ENCODE assay signal across 19 mouse cellular contexts in the genomic region with DNA sequence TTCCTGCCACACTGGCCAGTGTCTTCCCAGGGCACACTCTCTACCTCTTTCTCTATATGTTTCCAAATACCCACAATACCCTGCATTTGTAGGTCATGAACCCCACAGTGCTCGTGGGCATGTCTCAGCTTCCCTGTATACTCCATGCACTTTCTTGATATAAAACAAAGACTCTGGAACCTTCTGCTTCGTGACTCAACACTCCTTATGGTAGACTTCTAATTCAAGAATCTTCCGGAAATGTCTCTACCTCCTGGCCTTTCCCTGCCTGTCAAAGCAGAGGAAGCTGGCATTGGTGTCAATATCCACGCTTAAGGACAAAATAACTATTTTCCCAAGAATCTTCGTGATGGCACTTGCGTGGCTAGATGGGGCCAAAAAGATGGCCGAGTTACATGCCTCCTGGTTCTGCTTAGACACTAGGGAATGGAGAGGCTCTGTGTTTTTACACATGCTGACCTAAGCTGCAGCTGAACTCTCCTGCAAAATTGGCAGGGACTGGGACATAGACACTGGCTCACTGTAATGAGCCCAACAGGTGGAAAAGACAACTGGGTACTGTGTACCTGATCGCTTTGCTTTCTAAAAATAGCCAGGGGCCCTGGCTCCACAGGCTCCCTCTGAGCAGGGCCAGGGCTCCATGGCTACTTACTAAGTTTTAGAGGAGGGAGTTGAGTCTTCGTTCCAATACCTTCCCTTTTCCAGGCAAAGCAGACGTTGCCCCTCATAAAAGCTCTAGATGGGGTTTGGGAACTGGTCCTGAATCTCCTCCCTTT.
DNase-seq lines count a peak whose midpoint lies in the region; ATAC-seq and TF ChIP-seq lines count a peak whose summit lies in the region.
"Had no signal": no experiment of that assay in that cellular context is flagged by ENCODE, and none has a peak within 500 bp of the region (broad histone marks: within the 10 kb centered on the region; RNA-seq: fewer than 3 reads in every experiment).

No protein-coding gene starts in this region.

- intact Hi-C loops in gastrocnemius, postnatal 14 days (cut with DNase I; ENCODE audit: low total_unique reads) = no loop called here

- WGBS in forebrain, embryonic 10.5 days = 92% methylated on average over 10 of the region's 10 CpGs
- WGBS in forebrain, postnatal 0 days = 79% methylated on average over 10 of the region's 10 CpGs
- 77% methylated on average over 10 of the region's 10 CpGs for WGBS in limb, embryonic 13.5 days
- WGBS in limb, embryonic 10.5 days = 89% methylated on average over 10 of the region's 10 CpGs
- WGBS in midbrain, embryonic 13.5 days = 90% methylated on average over 10 of the region's 10 CpGs

- no peak overlapping the region for H3K4me2 ChIP-seq in forebrain, postnatal 0 days (ENCODE audit: low read depth)
- H3K4me2 ChIP-seq in limb, embryonic 13.5 days (replicated peaks) = no peak overlapping the region
- no peak overlapping the region for H3K4me2 ChIP-seq in midbrain, embryonic 13.5 days (replicated peaks)
- H3K4me2 ChIP-seq: embryonic facial prominence, embryonic 12.5 days; forebrain, embryonic 12.5 days; heart, embryonic 11.5 days; heart, embryonic 15.5 days; hindbrain, embryonic 14.5 days had no signal

- no peaks in the 10 kb centered on the region for H3K9me3 ChIP-seq in forebrain, embryonic 10.5 days
- H3K9me3 ChIP-seq in forebrain, postnatal 0 days (ENCODE audit: low read length) = no peaks in the 10 kb centered on the region
- no peaks in the 10 kb centered on the region for H3K9me3 ChIP-seq in limb, embryonic 13.5 days
- H3K9me3 ChIP-seq in limb, embryonic 10.5 days (replicated peaks) = no peaks in the 10 kb centered on the region
- no peaks in the 10 kb centered on the region for H3K9me3 ChIP-seq in midbrain, embryonic 13.5 days
- H3K9me3 ChIP-seq: embryonic facial prominence, embryonic 12.5 days; forebrain, embryonic 12.5 days; heart, embryonic 15.5 days had no signal

- no peak overlapping the region for H3K9ac ChIP-seq in forebrain, postnatal 0 days
- no peak overlapping the region; the same call in 1 of the 2 replicates for H3K9ac ChIP-seq in limb, embryonic 13.5 days
- no peak overlapping the region for H3K9ac ChIP-seq in midbrain, embryonic 13.5 days (replicated peaks)
- H3K9ac ChIP-seq: embryonic facial prominence, embryonic 12.5 days; forebrain, embryonic 12.5 days; heart, embryonic 15.5 days; hindbrain, embryonic 14.5 days had no signal

- DNase-seq in forebrain, embryonic 10.5 days (ENCODE audit: extremely low spot score, low spot score) = no peak
- DNase-seq in forebrain, postnatal 0 days = no peak
- DNase-seq in gastrocnemius, postnatal 25 days = peak; percentile 62
- no peak for DNase-seq in gastrocnemius, postnatal 14 days
- no peak for DNase-seq in limb, embryonic 10.5 days (ENCODE audit: low spot score)
- DNase-seq in skeletal muscle tissue, adult 2 months (ENCODE audit: low read depth, low spot score) = peak; percentile 92
- DNase-seq: B cell, adult 2 months; embryo, embryonic 11 days had no signal

- peak overlapping the region; percentile 30; the same call in 1 of the 2 replicates for H3K27ac ChIP-seq in forebrain, embryonic 10.5 days
- no peak overlapping the region for H3K27ac ChIP-seq in forebrain, postnatal 0 days (ENCODE audit: low read depth, low read length)
- peak overlapping the region; percentile 33; the same call in 1 of the 2 replicates for H3K27ac ChIP-seq in limb, embryonic 13.5 days
- H3K27ac ChIP-seq in limb, embryonic 10.5 days = no peak overlapping the region
- H3K27ac ChIP-seq in midbrain, embryonic 13.5 days = no peak overlapping the region
- H3K27ac ChIP-seq: embryonic facial prominence, embryonic 12.5 days; forebrain, embryonic 12.5 days; heart, adult 2 months; heart, embryonic 15.5 days; hindbrain, embryonic 14.5 days had no signal

- H3K36me3 ChIP-seq in forebrain, embryonic 10.5 days (replicated peaks) = no peaks in the 10 kb centered on the region
- H3K36me3 ChIP-seq in forebrain, postnatal 0 days (ENCODE audit: insufficient read depth) = no peaks in the 10 kb centered on the region
- no peaks in the 10 kb centered on the region for H3K36me3 ChIP-seq in limb, embryonic 13.5 days
- H3K36me3 ChIP-seq in limb, embryonic 10.5 days = no peaks in the 10 kb centered on the region
- no peaks in the 10 kb centered on the region for H3K36me3 ChIP-seq in midbrain, embryonic 13.5 days
- H3K36me3 ChIP-seq: embryonic facial prominence, embryonic 12.5 days; forebrain, embryonic 12.5 days; G1E; heart, embryonic 15.5 days had no signal

- H3K4me1 ChIP-seq in forebrain, embryonic 10.5 days = peaks cover 53% of the 10 kb centered on the region
- peaks cover 26% of the 10 kb centered on the region for H3K4me1 ChIP-seq in forebrain, postnatal 0 days (ENCODE audit: insufficient read depth)
- H3K4me1 ChIP-seq in limb, embryonic 13.5 days = peaks cover 89% of the 10 kb centered on the region
- peaks cover 64% of the 10 kb centered on the region for H3K4me1 ChIP-seq in limb, embryonic 10.5 days
- H3K4me1 ChIP-seq in midbrain, embryonic 13.5 days (replicated peaks) = peaks cover 31% of the 10 kb centered on the region

- no peak for TF ChIP-seq CTCF in forebrain, postnatal 0 days (IDR thresholded peaks at IDR 0.05; ENCODE audit: low read depth)

- H3K27me3 ChIP-seq in forebrain, embryonic 10.5 days (ENCODE audit: poor library complexity, severe bottlenecking) = no peaks in the 10 kb centered on the region
- no peaks in the 10 kb centered on the region for H3K27me3 ChIP-seq in forebrain, postnatal 0 days (ENCODE audit: insufficient read depth, low read length)
- H3K27me3 ChIP-seq in limb, embryonic 13.5 days = no peaks in the 10 kb centered on the region
- H3K27me3 ChIP-seq in limb, embryonic 10.5 days (ENCODE audit: low read depth, poor library complexity, severe bottlenecking) = no peaks in the 10 kb centered on the region
- no peaks in the 10 kb centered on the region for H3K27me3 ChIP-seq in midbrain, embryonic 13.5 days
- H3K27me3 ChIP-seq: embryonic facial prominence, embryonic 12.5 days; forebrain, embryonic 12.5 days; heart, embryonic 15.5 days had no signal

- no peak for ATAC-seq in forebrain, postnatal 0 days
- ATAC-seq in limb, embryonic 13.5 days (ENCODE audit: low FRiP score, low read depth) = no peak
- no peak for ATAC-seq in midbrain, embryonic 13.5 days
- ATAC-seq: CD4-positive, CD25-positive, alpha-beta regulatory T cell, adult 4 months; intestine, embryonic 16.5 days had no signal

- H3K4me3 ChIP-seq in forebrain, embryonic 10.5 days = no peak overlapping the region
- H3K4me3 ChIP-seq in forebrain, postnatal 0 days (ENCODE audit: low read depth, low read length) = no peak overlapping the region
- no peak overlapping the region for H3K4me3 ChIP-seq in limb, embryonic 13.5 days
- no peak overlapping the region for H3K4me3 ChIP-seq in limb, embryonic 10.5 days
- H3K4me3 ChIP-seq in midbrain, embryonic 13.5 days (replicated peaks) = no peak overlapping the region
- H3K4me3 ChIP-seq: embryonic facial prominence, embryonic 12.5 days; forebrain, embryonic 12.5 days; heart, adult 2 months; heart, embryonic 15.5 days had no signal

Comparison
In these comparisons a context has a peak if more than half of its experiments do, and no peak if none do; other contexts are left out.
1. DNase-seq: peak in gastrocnemius, postnatal 25 days (single experiment) and skeletal muscle tissue, adult 2 months (single experiment); none in forebrain, embryonic 10.5 days (single experiment), forebrain, postnatal 0 days (single experiment), gastrocnemius, postnatal 14 days (single experiment) and limb, embryonic 10.5 days (single experiment).
2. H3K27ac ChIP-seq: peak in forebrain, embryonic 10.5 days (single experiment) and limb, embryonic 13.5 days (single experiment); none in forebrain, postnatal 0 days (single experiment), limb, embryonic 10.5 days (single experiment) and midbrain, embryonic 13.5 days (single experiment).